Mouse (Mus musculus) G1E (cell line): Measurements from ENCODE around the gene Rogdi.

Experiments
- CTCF ChIP-seq: IDR thresholded peaks from 2 replicates; pipeline ENCODE4 v1.5.1; 2012; ENCODE audit warnings: low read depth, low read length, inconsistent platforms, mixed read lengths
- GATA1 ChIP-seq: IDR thresholded peaks from 2 replicates; pipeline ENCODE4 v1.6.1; 2012; ENCODE audit warnings: borderline replicate concordance, low read length, inconsistent platforms, mixed read lengths
- TAL1 ChIP-seq: conservative IDR thresholded peaks from 2 replicates; pipeline ENCODE4 v1.6.1; 2012; ENCODE audit warnings: low read depth, low read length, inconsistent platforms, mixed read lengths

DNA sequence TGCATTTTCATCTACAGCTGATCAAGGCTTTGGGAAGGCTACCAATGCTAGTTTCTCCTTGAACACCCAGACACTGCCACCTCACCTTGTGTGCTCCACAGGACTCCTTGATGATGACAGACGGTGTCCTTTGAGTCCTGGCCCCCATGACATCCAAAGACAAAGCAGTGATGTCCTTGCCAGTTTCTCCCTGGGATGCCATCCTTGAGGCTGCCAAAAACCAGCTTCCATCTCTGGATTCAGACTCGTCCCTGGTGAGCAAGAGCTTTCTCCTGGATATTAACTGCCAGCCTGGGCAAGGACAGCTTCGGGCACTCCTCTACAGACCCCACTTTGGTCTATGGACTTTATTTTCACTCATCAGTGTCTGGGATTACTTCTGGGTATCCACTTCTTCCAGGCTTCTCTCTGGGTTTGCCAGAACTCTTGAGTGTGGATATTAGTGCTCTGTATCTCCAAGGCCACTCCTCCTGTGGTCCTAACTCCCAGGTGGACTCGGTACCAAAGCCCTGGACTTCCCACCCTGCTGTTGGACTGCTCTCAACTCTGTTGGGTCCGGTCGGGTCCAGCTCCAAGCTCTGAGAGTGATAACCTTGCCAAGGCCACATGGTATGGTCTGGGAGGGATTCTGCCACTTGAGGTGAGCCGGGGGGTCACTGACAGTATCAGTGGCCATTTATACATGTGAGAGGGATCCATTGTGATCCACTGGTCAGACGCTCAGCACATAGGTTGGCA lies 47.8 kb downstream of the Rogdi start:
- TF ChIP-seq CTCF (no peak), GATA1 (no peak), TAL1 (no peak)
